Mouse (Mus musculus): ENCODE results near the gene Ewsr1.

Gene Ewsr1

DNA sequence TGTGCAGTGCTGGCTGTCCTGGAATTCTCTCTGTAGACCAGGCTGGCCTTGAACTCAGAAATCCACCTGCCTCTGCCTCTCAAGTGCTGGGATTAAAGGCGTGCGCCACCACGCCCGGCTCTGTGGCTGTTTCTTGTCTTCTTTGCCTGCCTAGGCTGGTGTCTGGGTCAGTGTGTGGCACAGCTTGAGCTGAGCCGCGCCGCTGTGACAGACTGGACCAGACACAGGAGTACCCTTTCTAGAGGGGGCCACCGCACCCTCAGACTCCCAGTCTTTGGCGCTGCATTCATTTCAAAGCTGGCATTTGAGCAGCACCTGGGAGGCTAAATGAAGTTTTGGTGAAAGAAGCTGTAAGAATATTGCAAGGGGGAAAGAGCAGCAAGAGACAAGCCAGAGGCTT is 40.3 kb downstream of the Ewsr1 start:
- no peak for DNase-seq (ENCODE audit: low read depth, low spot score)

DNA sequence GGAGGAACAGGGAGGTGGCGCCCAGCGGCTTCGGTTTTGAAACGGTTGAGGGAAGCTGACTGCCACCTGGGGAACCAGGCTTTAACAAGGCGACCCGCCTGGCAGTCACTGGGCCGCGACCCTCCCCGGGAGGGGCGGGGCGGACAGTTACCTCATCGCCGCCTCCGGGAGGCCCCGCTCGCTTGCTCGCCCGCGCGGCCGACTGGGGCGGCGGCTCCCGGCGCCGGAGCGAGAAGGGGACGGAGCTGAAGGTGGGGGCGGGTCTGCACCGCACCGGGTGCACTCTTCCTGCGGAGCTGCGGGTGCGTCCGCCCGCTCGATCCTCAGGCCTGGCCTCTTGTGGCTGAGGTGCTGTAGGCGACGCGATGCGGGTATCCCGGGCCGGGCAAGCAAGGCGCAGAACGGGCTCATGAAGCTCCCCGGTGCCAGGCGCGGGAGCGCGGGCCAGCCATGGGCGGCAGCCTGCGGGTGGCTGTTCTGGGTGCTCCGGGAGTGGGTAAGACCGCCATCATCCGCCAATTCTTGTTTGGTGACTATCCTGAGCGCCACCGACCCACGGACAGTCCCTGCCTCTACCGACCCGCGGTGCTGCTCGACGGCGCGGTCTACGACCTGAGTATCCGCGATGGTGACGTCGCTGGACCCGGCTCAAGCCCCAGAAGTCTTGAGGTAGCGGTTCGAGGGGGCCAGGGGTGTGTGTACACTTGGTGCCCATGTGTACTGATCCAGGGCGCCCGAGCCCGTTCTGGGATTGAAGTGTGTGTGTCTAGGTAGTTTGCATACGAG is 41.0 kb downstream of the Ewsr1 start, which contains the start of gene Rasl10a:
TSS of gene Rasl10a (plus strand) at position 273 of the 786 bp plus-strand sequence.
- DNase-seq (ENCODE audit: low read depth, low spot score), result no peak

GRCm38 (mm10) chr11:5057541-5057855 is 41.6 kb downstream of the Ewsr1 start:
- no peak for DNase-seq (ENCODE audit: low read depth, low spot score)

DNA sequence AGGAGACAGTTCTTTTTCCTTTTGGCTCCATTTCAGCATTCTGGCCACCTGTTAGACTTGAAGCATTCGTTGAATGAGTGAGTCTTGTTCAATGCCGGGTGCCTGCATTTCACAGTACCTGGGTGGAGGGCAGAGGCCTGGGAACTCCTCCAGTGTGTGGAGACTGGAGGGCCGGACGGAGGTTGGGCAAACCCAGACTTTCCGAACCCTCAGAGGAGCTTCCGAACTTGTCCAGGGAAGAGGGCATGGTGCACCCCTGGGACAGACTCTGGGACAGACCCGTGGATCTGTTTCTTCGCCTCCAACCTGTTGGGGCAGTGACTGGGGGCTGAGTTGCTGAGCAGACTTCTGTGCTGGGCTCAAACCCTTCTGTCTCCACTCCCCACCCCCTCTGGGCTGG is 42.0 kb downstream of the Ewsr1 start:
- no peak for DNase-seq (ENCODE audit: low read depth, low spot score)

GRCm38 (mm10) chr11:5055945-5056938 is 42.8 kb downstream of the Ewsr1 start:
- no peak for DNase-seq (ENCODE audit: low read depth, low spot score)

DNA sequence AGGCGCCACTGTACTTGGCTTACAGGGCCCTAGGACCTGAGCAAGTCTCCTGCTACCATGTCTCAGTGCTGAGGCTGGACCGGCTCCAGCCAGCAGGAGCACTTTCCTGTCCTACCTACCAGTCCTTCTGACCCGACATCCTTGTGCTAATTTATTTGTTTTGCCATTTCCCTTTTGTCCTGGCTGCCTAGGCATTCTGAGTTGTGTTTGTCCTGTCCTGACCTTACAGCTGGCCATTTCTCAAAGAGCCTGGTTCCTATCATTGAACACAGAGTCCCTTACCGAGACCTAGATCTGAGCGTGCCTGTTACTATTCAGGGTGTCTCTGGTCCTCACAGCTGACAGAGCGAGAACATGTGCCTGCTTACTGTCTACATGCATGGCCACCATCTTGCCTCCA is 44.2 kb downstream of the Ewsr1 start:
- DNase-seq (ENCODE audit: low read depth, low spot score), result no peak

- no peak for DNase-seq (ENCODE audit: low read depth, low spot score)
These were observed 44.9 kb downstream of the Ewsr1 start for GRCm38 (mm10) chr11:5054151-5054550.

- DNase-seq (ENCODE audit: low read depth, low spot score), result peak; percentile 67
These were observed 46.7 kb downstream of the Ewsr1 start for GRCm38 (mm10) chr11:5052200-5052854.

GRCm38 (mm10) chr11:5051629-5052028 is 47.4 kb downstream of the Ewsr1 start:
- DNase-seq (ENCODE audit: low read depth, low spot score), result no peak

DNA sequence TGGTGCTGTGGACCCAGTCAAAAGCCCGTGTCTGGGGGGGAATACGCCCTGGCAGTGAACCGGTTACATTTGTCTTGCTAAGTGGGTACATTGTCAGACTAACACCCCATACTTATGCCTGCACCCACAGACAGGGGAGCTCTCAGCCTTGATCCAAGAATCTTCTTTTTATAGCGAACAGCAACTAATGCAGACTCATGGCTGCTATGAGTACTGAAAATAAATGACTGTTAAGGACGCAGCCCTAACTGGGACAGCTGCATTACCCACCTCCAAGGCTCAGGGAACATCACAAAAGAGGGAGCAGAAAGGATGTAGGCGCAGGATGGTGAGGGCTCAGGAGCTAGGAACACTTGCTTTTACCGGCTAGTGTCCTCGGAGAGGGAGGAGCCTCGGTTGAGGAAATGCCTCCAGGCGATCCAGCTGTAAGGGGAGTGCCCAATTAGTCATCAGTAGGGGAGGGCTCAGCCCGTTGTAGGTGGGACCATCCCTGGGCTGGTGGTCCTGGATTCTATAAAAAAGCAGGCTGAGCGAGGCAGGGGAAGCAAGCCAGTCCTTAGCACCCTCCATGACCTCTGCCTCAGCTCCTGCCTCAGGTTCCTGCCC is 52.6 kb downstream of the Ewsr1 start:
- DNase-seq (ENCODE audit: low read depth, low spot score), result peak; percentile 89

GRCm38 (mm10) chr11:5042645-5043381 is 56.3 kb downstream of the Ewsr1 start:
- DNase-seq (ENCODE audit: low read depth, low spot score), result no peak

DNA sequence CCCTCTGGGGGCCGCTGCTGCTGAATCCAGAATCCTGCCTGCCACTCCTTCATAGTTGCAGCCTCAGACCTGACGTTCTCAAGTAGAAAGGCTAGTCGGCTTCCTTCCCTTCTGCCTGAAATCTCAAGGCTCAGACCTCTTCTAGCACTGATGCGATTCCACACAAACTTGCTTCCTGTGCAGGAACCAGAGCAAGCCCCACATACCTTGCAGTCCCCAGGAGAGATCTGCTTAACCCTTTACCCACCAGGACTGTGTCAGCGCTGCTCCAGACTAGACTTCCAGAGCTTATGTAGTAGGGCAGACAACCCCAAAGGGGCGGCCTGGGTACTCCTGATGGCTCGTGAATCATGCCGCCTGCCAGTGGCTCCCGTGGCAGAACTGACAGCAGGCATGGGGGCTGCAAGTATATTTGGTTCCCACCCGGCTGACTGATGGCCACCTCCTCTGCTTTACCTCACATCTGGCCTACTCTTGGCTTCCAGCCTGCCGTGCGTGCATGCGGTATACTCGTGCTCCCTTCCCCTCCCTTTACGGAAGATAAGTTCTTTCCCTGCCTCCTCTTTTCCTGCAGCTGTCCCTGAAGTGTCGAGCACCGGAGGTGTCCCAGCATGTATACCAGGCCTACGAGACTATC is 57.8 kb downstream of the Ewsr1 start:
- no peak for DNase-seq (ENCODE audit: low read depth, low spot score)

DNA sequence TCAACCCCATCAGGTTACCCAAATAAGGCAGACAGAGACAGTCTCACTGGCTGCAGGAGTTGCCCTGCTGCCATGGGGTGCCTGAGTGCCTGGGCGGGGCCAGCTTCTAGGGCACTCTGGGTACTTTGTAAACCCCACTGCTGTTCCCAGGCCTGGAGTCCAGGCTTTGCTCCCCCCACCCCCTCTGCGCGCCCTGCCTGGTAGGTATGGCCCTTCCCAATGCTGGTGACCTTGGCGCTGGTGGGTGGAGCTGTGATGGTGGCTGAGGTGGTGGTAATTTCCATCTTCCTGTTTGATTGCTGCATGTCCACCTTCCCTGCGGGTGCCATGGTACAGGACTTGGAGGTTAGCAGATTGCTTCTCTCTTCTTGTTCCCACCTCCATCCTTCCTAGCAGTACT is 58.5 kb downstream of the Ewsr1 start:
- DNase-seq (ENCODE audit: low read depth, low spot score), result no peak

DNA sequence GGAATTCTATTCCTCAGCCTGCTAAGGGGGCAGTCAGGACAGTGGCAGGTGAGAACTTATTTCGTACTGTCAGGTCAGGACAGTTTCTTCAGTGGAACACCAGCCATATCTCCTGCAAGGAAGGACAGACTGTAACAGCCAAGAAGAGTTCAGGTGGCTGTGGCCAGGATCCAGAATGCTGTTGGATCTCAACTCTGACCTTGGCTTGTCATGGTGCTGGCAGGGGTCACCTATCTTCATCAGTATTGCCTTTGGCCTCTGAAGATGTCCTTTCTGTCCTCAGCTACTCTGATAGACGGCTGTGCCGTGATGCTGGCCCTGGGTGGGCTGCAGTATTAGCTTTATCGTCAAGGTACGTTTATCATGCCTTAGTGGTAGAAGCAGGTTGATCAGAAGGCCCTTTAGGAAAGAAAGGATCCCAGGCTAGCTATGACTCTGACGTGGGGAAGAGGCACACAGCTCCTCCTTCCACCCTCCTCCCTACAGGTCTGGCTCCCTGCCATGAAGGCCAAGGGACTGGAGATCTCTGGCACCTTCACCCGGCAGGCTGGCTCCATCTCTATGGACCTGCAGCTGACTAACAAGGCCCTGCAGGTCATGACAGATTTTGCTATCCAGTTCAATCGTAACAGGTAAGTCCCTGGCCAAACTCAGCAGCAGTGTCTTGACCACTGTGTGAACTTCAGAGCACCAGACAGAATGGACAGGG is 61.8 kb downstream of the Ewsr1 start:
- no peak for DNase-seq (ENCODE audit: low read depth, low spot score)

- DNase-seq (ENCODE audit: low read depth, low spot score), result no peak
These were observed 63.6 kb downstream of the Ewsr1 start for GRCm38 (mm10) chr11:5035421-5035820.

DNA sequence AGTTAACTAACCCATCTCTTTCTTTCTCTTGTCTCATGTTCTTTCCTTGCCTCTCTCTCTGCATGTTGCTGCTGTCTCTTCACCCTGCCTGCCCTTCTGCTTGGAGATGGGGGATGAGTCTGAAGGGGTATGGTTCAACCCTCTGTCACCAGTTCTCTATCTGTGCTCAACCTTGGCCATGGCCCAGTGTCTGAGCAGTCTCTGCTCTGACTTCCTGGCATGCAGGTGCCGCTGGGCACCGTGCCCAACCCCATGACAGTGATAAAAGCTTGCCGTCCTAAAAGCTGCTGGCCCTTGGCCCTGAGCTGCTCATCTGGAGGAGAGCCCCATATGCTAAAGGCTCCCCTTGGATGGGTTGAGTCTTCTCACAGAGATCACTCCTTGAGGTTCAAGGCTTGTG is 65.9 kb downstream of the Ewsr1 start:
- DNase-seq (ENCODE audit: low read depth, low spot score), result no peak

DNA sequence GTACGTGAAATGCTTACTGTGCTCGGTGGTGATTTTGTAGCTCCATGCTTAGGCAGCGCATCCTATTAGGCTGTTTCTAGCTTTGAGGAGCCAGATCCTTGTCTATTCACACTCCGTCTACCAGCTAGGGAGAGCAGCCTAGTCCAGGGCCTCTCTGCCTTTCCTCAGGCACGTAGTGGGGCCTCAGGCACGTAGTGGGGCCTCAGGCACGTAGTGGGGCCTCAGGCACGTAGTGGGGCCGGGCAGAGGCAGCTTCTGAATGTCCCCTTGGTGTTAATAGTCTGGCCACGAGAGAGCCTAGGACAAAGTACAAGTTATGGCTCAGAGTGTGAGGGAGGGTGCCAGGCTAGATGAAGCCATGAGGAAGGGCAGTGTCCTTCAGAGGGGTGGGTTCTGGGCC is 66.4 kb downstream of the Ewsr1 start:
- DNase-seq (ENCODE audit: low read depth, low spot score), result no peak

GRCm38 (mm10) chr11:5028228-5028627 is 70.8 kb downstream of the Ewsr1 start:
- no peak for DNase-seq (ENCODE audit: low read depth, low spot score)

- no peak for DNase-seq (ENCODE audit: low read depth, low spot score)
These were observed 74.0 kb downstream of the Ewsr1 start for GRCm38 (mm10) chr11:5025108-5025507.
